Mouse (Mus musculus) megakaryocyte-erythroid progenitor cell, adult 5-6 weeks (primary cell): Measurements from ENCODE around the gene Efna1. TPM values are rescaled to one million over a fixed set of nuclear protein-coding genes. Genes with fewer than 3 reads are reported as not detected.

ENCODE experiments used
- ATAC-seq: replicated peaks from 2 replicates; pipeline ENCODE4 v1.8.0; 2016; ENCODE audit warnings: mild to moderate bottlenecking, inconsistent platforms; ENCODE audit not compliant: severe bottlenecking, poor library complexity, low FRiP score, low TSS enrichment
- total RNA-seq, 2 experiments: library from RNA; stranded (forward) in 1 of 2; stranded (reverse) in 1 of 2; fragments of 200-1000, 215-1000 nt in 1 of 2; fragments of >200 nt in 1 of 2; fragmentation: Nextera tagmentation in 1 of 2; gene quantifications; 2 replicates each; pipeline ENCODE4 v1.2.3; 2014 to 2017

Efna1 gene
- total RNA-seq, 2 experiments from 2014 or later: not detected

- ATAC-seq: no peak
Observed at GRCm38 (mm10) chr3:89250435-89251040, 30.4 kb downstream of the Efna1 start.

- ATAC-seq: no peak
Observed at GRCm38 (mm10) chr3:89247466-89247865, 33.5 kb downstream of the Efna1 start.

- peak; percentile 68 for ATAC-seq
Observed at GRCm38 (mm10) chr3:89246261-89247100, 34.5 kb downstream of the Efna1 start, which contains the start of gene Trim46. TSS of gene Trim46 (minus strand) at chr3:89246309.

DNA sequence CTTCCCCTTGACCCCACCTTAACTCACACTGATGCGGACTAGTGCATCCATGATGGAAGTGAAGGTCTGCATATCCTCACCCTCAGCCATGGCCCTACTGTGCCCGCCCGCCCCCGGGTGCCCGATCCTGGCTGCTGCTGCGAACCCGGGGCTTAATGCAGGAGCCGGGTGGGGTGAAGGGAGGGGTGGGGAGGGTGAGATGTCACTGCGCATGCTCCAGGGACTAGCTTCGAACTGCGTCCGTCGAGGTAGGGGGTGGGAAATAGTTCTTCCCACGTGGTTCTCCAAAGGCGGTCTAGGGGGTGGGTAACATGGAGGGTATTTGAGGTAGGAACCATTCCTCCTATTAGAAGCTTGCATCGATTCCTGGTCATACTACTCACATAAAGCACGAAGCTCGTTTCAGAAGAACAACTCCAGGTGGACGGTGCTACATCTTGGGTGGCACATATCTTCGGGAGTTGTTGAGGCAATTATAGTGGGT is 35.2 kb downstream of the Efna1 start, which contains the start of gene Krtcap2:
Krtcap2 (plus strand) TSS at position 279 of the 484 bp plus-strand sequence.
- no peak for ATAC-seq

GRCm38 (mm10) chr3:89244982-89245687 is 35.8 kb downstream of the Efna1 start:
- ATAC-seq: no peak

- no peak for ATAC-seq
Observed at GRCm38 (mm10) chr3:89244158-89244981, 36.6 kb downstream of the Efna1 start.

- peak; percentile 76 for ATAC-seq
Observed at GRCm38 (mm10) chr3:89243609-89244008, 37.3 kb downstream of the Efna1 start.

DNA sequence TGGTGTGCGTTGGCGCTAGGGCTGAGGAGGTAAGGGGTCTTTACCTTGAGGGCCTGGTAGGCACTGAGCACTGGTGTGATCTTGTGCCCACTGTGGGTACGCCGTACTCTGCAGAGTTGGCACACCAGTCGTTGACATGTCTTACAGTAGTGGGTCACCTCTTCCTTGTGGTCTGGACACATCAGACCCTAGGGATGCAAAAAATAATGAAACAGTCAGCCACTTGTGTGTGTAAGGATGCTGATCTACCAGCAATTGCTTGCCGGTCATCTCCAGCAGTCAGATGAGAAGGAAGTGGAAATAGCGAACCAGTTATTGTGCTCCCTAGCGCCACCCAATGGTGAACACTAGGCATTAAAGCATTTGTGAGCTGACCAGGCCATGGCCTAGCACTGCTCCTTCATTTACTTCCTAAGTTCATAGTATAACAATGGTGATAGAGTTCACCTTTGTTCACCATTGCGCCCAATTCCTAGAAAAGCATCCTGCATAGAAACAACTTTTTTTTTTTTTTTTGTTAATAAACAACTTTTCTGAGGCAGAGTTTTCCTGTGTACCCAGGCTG is 38.5 kb downstream of the Efna1 start:
- ATAC-seq: no peak

GRCm38 (mm10) chr3:89238494-89238893 is 42.4 kb downstream of the Efna1 start:
- no peak for ATAC-seq

GRCm38 (mm10) chr3:89237682-89238081 is 43.3 kb downstream of the Efna1 start:
- no peak for ATAC-seq

- ATAC-seq: no peak
Observed at GRCm38 (mm10) chr3:89236516-89236915, 44.4 kb downstream of the Efna1 start.

DNA sequence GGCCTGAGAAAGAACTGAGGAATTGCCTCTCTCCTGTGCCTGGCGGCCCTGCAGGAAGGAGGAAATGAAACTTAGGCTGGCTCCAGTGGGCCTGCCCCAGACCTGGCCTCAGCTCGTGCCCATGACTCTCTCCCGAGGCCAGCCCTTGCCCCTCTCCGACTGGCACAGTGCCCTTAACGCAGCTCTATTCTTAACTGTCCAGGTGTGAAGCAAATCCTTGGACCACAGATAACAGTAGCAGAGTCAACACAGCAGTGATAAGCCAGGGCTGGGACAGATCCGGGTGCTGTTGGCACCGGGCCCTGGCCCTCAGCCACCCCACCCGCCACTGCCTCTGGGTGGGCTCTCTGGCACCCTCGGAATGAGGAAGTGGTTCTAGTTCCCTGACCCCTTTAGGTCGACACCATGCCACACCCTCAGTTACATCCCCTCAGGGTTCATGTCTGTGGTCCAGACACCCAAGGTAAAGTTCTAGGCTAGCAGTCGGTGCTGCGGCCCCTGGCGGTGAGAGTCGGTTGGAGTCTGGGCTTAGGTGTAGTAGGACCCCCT is 47.3 kb downstream of the Efna1 start:
- peak; percentile 52 for ATAC-seq

DNA sequence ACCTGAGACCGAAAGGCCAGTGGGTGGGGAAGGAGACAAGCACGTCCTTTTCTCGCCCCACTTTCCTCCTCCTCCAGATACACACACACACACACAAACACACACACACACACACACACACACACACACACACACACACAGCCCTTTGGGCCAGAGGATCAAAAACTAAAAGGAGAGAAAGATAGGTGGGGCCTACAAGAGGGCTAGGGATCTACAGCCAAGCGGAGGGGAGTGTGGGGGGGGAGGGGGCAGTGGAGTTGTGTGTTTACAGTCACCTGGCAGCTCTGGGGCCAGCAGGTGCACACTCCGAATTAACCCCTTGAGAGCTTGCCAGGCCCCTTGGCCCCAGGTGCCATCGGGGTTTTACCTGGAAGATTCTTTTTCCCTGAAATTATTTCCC is 48.3 kb downstream of the Efna1 start:
- ATAC-seq: no peak

DNA sequence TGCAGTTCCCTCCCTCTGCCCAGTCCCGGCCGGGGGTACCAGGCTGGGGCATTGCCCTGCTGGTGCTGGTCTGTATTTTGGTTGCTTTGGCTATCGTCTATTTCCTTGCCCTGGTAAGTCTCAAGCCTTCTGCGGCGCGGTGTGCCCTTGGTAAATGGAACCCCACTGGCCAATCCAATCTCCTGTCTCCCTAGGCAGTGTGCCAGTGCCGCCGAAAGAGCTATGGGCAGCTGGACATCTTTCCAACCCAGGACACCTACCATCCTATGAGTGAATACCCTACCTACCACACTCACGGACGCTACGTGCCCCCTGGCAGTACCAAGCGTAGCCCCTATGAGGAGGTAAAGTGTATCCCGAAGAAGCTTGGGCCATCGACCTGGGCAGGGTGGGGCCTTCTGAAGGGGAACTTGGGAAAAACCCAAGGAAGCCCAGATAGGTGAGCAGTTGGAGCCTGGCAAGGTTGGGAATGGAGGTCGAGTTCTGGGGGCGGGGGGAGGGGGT is 49.1 kb downstream of the Efna1 start:
- no peak for ATAC-seq

DNA sequence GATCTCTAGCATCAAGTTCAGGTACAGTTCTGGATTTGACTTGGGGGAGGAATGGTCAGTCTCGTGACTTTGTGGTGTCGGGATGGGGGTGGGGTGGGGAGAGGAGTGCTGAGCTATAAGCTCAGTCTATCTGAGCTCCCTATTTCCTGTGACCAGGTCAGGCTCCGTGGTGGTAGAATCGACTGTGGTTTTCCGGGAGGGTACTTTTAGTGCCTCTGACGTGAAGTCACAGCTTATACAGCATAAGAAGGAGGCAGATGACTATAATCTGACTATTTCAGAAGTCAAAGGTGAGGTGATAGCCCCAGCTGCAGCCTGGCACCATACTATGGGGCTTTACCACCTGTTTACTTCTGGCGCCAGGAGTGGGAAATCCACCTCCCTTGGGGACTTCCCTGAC is 49.6 kb downstream of the Efna1 start:
- no peak for ATAC-seq

GRCm38 (mm10) chr3:89230561-89230960 is 50.4 kb downstream of the Efna1 start:
- ATAC-seq: no peak

- no peak for ATAC-seq
Observed at GRCm38 (mm10) chr3:89229276-89229675, 51.7 kb downstream of the Efna1 start.

- ATAC-seq: no peak
Observed at GRCm38 (mm10) chr3:89228836-89229235, 52.1 kb downstream of the Efna1 start, which contains the start of gene Muc1. TSS of gene Muc1 (plus strand) at chr3:89229057.
